Mouse (Mus musculus) duodenum, adult 2 months (tissue): ENCODE data around the gene Pramel6. TPM values are rescaled to one million over a fixed set of nuclear protein-coding genes. Genes with fewer than 3 reads are reported as not detected.

Experiments used
- polyA plus RNA-seq: library from polyadenylated mRNA; depleted of rRNA; stranded (reverse); fragments of >200 nt; gene quantifications from 2 replicates; pipeline ENCODE4 v1.2.3, GENCODE M21; 2012; ENCODE audit warnings: low replicate concordance; rRNA removed

The Pramel6 gene
- not detected in 2 replicates for polyA plus RNA-seq

GRCm38 (mm10) chr2:87506265-87506664, at the start of gene Pramel6:
Pramel6 (plus strand) TSS chr2:87506565.

DNA sequence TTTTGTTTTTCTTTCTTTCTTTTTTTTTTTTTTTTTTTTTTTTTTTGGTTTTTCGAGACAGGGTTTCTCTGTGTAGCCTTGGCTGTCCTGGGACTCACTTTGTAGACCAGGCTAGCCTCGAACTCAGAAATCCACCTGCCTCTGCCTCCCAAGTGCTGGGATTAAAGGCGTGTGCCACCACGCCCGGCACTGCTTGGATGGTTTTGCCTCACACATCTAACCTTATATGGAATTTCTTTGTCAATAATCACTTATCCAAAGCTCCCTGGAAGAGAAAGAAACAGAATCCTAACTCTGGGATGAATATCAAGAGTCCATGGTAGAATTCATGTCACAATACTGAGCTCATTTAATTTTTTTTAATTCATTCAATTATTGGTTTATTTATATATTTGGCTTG, 9.4 kb upstream of the Pramel6 start, which contains the start of gene Pramel7:
Gene Pramel7, minus strand, starts transcription at position 101 of the 400 bp plus-strand sequence.

DNA sequence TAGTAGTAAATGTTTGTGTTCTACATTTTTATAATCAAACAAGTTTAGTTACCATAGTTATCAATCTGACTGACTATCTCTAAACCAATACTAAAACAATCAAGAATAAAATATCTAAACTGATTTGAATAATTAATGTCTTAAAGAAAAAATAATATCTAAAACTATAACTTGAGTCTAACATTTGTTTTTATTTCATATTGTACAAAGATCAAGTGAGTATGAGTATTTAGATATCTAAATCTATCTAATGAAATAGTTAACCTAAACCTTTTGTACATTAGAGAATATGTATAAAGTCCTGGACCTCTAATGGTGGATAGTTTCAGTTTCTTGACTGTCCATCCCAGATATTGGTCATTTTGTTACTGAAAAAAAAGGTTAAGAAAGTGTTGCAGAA, 25.1 kb downstream of the Pramel6 start, which contains the start of gene Olfr153:
Gene Olfr153, plus strand, starts transcription at position 301 of the 400 bp plus-strand sequence.

GRCm38 (mm10) chr2:87545442-87545841, 39.1 kb downstream of the Pramel6 start, which contains the start of gene Olfr1128:
Olfr1128 (minus strand) TSS chr2:87545542.

Other genes with a start within 250 kb of the Pramel6 start
- gene Olfr1116, start 239.0 kb upstream of the Pramel6 start, polyA plus RNA-seq = not detected in 2 replicates
- gene Olfr1118, start 199.0 kb upstream of the Pramel6 start, polyA plus RNA-seq = not detected in 2 replicates
- not detected in 2 replicates for gene Olfr1120, start 151.8 kb upstream of the Pramel6 start, polyA plus RNA-seq
- not detected in 2 replicates for gene Olfr1121, start 136.7 kb upstream of the Pramel6 start, polyA plus RNA-seq
- gene Olfr1122, start 120.7 kb upstream of the Pramel6 start, polyA plus RNA-seq = not detected in 2 replicates
- gene Olfr1123, start 89.9 kb upstream of the Pramel6 start, polyA plus RNA-seq = not detected in 2 replicates
- not detected in 2 replicates for gene Olfr1124, start 76.3 kb upstream of the Pramel6 start, polyA plus RNA-seq
- gene Olfr1126, start 52.6 kb upstream of the Pramel6 start, polyA plus RNA-seq = not detected in 2 replicates
- not detected in 2 replicates for gene Pramel7, start 9.5 kb upstream of the Pramel6 start, polyA plus RNA-seq
- gene Olfr153, start 25.2 kb downstream of the Pramel6 start, polyA plus RNA-seq = not detected in 2 replicates
- gene Olfr1128, start 39.0 kb downstream of the Pramel6 start, polyA plus RNA-seq = not detected in 2 replicates
- not detected in 2 replicates for gene Olfr1129, start 67.3 kb downstream of the Pramel6 start, polyA plus RNA-seq
- not detected in 2 replicates for gene Olfr1130, start 99.6 kb downstream of the Pramel6 start, polyA plus RNA-seq
- not detected in 2 replicates for gene Olfr1131, start 120.5 kb downstream of the Pramel6 start, polyA plus RNA-seq
- gene Olfr1132, start 131.0 kb downstream of the Pramel6 start, polyA plus RNA-seq = not detected in 2 replicates
- gene Olfr1133, start 140.8 kb downstream of the Pramel6 start, polyA plus RNA-seq = not detected in 2 replicates
- not detected in 2 replicates for gene Olfr1134, start 151.9 kb downstream of the Pramel6 start, polyA plus RNA-seq
- gene Olfr1135, start 167.1 kb downstream of the Pramel6 start, polyA plus RNA-seq = not detected in 2 replicates
- gene Olfr1136, start 187.4 kb downstream of the Pramel6 start, polyA plus RNA-seq = not detected in 2 replicates
- not detected in 2 replicates for gene Olfr1137, start 206.6 kb downstream of the Pramel6 start, polyA plus RNA-seq
- not detected in 2 replicates for gene Olfr1138, start 233.4 kb downstream of the Pramel6 start, polyA plus RNA-seq
- not detected in 2 replicates for gene Olfr1140, start 237.2 kb downstream of the Pramel6 start, polyA plus RNA-seq
- not detected in 2 replicates for gene Olfr1141, start 247.4 kb downstream of the Pramel6 start, polyA plus RNA-seq